Mouse (Mus musculus) megakaryocyte progenitor cell, adult 5-6 weeks (primary cell): Measurements from ENCODE around the gene Gm28230. TPM values are rescaled to one million over a fixed set of nuclear protein-coding genes. Genes with fewer than 3 reads are reported as not detected.

ENCODE experiments used
- ATAC-seq: replicated peaks from 2 replicates; pipeline ENCODE4 v1.8.0; 2016; ENCODE audit warnings: mild to moderate bottlenecking, moderate TSS enrichment, inconsistent platforms; ENCODE audit not compliant: poor library complexity
- total RNA-seq, 2 experiments: library from RNA; stranded (forward) in 1 of 2; stranded (reverse) in 1 of 2; fragments of 157-497, 149-512 nt in 1 of 2; fragments of 200-1000 nt in 1 of 2; gene quantifications; 2 replicates each; pipeline versions ENCODE4 v1.2.3 to v1.2.4; 2015 to 2017

The Gm28230 gene
- total RNA-seq (2015) (not detected in 2 replicates), total RNA-seq (2017) (not detected in 2 replicates)

DNA sequence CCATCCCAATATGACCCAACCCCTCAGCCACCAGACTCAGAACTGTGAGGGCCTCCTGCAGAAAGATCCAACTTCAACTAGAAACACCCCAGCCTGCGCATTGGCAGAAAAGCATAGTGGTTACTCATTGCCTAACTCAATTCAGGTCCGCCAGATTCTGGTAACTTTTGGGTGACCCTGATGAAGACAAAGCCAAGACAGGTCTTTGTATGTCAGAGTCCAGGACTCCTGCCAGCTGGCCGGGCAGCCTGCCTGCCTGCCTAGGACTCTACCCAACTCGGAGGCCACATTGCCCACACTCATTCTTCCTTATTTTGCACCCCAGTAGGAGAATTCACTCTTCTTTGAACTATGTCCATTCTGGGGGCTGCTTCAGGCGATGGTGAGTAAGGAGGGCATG, at the start of gene Gm28230:
Gm28230 (plus strand) TSS at position 178 of the 400 bp plus-strand sequence.
- no peak for ATAC-seq

DNA sequence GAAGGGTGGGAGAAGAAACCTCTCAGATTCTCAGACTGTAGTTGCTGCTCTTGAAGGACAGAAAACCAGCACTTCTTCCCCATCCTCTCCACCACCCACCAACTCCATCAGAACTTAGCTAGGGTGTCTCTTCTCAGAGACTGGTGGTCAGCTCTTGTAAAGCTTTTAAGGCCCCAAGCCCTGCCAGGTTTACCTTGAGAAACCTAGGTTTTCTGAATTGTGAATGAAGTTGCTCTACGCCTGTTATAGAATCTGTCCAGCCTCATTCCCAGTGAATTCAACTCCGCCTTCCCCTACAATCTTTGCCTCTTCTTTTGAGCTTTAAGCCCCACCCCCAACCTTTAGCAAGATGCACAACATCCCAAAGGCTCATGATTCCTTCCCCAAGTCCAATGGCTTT, 49.4 kb upstream of the Gm28230 start:
- ATAC-seq: no peak

DNA sequence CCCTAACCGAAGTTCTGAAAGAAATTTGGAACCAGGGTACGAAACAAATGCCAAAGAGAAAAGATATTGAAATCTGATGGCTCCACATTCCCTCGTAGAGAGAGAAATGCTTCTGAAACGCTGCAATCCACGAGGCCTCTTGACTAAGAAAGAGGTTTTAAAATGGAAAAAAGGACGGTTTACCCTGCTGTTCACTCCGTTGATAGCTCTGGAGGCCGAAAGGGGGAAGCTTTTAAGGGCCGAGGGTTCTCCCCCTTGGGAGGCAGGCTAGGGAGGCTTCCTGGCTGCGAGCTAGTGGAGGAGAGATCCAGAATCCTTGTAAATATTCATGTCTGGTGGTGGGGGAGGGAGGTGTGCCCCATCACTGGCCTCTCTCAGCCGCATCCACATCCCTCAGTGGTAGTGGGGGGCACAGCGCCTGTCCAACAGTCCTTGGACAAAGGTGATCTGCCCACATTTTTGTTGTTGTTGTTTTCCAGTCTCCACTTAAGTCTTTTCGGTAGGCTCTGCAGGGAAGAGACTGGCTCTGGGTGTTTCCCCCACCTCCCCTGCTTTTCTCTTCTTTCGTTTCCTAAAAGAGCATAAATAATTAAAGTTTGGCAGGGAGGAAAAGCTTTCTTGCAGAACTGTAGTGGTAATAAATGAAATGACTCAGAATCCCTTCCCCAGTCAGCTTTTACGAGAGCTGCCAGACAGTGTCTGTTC, 47.5 kb upstream of the Gm28230 start, which contains the start of gene Hoxd11:
Hoxd11 (plus strand) TSS at position 667 of the 705 bp plus-strand sequence.
- ATAC-seq: no peak

DNA sequence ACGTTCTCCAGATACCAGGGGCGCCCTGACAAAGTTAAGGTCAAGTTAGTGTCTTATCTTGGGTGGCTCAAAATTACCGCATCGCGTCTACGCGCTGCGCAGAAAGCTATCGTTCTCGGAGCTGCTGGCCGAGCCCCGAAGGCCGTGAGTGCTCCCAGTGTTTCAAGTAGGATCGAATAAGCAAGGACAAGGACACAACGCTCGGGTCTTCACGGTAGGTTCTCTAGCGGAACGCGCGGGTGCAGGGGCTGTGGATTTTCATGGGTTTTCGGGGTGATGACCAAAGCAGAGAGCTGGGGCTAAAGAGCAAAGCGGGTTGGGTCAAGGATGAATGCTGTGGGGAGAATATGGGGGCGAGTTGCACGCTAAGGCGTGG, 46.9 kb upstream of the Gm28230 start:
- ATAC-seq: no peak

DNA sequence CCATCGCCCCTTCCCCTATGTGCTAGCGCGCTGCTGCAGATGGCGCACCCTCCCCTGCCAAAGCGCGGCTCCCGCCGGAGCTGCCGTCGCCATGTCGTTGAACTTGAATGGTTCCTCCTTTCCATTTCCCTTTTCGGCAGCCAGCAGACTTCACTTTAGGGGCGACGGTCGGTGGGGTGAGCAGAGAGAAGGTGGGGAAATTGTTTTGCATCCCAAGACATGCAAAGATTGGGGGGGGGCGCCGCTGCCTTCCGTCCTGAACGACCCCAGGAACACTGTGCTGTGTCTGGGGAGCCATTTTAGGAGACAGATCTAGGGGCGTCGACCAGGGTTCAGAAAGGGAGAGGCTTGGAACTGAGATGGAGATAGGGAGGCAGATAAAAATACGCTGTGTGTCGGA, 46.5 kb upstream of the Gm28230 start:
- peak; percentile 41; the same call in 1 of the 2 replicates for ATAC-seq

DNA sequence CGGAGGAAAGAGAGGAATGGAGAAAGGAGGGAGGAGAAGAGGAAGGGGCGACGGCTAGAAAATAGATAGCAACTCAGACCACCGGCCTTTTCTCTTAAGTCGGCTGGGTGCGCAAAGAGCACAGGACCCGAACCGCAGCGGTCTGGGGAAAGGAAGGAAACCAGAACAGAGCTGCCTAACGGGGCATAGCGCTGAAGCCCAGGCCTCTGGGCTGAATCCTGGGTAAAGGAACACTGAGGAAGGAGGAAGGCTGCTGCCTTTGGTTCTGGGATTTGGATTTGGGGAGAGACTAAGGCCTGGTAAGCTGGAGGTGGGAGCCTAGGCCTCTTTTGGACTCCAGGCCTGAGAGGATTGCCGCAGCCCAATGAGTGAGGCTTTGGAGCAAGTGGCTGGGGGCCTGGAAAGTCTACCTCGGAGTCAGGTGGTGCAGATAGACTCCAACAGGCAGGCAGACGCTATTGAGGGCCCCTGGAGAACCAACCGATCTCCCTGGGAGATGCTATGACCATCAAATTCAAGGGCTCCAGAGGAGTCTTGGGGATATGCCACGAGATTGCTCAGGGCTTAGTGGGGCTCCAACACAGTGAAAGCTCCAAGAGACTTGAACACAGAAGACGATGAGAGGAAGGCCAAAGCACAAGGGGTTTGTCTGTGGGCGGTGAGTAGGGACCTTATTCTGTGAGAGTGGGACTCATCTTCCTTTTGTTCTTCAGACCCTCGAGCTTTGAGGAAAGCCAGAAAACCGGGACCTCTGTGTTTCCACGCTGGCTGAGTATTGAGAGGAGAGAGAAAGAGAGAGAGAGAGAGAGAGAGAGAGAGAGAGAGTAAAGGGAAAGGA, 45.7 kb upstream of the Gm28230 start:
- no peak for ATAC-seq

DNA sequence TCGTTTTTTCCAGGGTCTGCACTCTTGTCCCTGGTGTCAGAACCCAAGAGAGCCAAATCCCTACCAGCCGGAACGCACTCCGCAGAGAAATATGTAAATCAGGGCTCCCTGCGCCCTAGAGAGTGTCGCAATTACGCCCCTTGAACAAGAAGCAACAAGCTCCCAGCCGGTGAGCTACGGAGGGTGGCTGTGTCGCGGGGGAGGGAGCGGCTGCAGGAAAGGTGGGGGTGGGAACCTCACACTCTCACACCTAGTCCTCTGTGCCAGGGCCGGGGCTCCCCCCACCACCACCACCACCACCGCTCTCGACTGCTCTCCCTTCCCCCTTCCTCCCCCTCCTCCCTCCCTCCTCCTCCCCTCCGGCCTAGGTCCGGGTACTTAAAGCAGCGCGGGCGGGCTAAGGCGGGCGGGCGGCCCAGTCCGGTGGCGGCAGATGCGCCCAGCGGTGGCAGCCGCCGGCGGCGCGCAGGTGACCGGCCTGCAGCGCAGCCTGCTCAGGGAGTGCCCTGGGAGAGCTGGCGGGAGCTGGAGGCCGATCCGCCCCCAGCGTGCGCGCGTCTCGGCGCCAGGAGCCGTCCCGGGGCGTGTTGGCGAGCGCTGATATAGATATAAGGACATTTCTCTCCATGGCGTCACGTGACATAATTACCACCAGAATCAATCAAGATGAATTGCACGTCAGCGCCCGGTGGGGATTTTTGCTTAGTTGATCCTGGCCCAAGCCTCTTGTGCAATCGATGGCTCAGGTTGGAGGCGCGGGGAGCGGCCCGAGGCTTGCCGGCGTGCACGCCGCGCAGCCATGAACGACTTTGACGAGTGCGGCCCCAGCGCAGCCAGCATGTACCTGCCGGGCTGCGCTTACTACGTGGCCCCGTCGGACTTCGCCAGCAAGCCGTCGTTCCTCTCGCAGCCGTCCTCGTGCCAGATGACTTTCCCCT, 44.7 kb upstream of the Gm28230 start:
- no peak for ATAC-seq

DNA sequence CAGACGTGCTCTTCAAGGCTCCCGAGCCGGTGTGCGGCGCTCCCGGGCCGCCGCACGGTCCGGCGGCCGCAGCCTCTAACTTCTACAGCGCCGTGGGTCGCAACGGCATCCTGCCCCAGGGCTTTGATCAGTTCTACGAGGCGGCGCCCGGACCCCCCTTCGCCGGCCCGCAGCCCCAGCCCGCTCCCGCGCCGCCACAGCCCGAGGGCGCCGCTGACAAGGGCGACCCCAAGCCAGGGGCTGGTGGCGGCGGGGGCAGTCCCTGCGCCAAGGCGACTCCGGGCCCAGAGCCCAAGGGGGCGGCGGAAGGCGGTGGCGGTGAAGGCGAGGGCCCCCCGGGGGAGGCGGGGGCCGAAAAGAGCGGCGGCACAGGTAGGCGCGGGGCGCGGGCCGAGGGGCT, 43.7 kb upstream of the Gm28230 start:
- ATAC-seq: no peak

DNA sequence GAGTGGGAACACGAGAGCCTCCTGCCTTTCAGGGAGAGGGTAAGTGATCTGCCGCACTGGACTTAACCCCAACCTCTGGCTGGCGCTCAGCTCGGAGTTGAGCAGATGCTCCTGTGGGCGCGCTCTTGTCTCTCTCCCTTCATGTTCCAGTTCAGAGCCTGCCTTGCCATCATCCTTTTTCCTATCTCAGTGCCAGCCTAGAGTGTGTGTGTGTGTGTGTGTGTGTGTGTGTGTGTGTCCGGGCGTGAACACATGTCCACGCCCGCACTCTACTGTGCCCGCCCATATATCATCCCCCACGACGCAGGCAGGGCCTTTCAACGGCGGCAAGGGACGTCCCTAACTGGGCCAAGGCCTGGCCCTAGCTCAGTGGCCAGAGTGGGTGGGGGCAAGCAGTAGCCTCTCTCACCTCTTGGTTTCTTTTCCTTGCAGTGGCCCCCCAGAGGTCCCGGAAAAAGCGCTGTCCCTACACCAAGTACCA, 43.0 kb upstream of the Gm28230 start:
- no peak for ATAC-seq

DNA sequence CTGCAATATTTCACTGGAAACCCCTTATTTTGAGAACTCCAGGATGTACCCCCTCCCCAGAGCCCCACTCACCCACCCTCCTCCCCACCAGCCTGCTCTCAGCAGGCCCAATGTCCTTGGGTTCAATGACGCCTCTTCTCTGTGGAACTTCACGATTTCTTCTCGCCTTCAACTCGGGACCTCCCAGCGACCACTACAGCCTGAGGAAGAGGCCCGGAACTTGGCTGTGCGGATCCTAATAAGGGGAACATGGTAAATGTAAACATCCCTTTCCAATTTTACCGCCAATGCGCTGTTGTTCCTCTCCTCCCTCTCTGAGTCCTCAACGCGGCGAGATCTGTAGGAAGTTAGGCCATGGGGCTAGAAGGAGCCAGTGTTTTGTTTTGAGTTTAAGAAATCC, 42.4 kb upstream of the Gm28230 start:
- ATAC-seq: no peak

DNA sequence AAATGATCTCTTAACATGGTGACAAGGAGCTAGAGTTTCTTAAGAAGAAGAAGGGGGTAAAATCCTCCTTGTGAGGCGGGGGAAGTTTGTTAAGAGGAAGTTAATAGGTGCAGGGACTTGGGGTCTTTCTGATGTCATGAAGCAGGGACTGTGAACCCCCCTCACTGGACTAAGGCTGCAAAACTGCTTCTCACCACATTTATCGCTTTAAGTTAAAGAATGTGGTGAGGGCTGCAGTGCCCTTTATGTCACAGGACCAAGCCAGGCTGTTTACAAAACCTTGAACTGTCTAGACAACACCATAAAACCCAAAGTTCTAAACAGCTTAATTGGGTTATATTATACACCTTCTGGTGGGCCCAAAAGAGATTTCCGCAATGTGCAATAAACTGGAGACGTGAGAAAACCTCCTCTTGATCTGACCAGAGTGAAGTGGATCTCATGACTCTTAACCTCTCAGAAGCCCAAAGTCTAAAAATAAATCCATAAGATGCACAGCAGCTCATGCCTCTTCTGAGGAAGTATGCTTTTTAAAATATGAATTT, 41.4 kb upstream of the Gm28230 start:
- ATAC-seq: no peak

DNA sequence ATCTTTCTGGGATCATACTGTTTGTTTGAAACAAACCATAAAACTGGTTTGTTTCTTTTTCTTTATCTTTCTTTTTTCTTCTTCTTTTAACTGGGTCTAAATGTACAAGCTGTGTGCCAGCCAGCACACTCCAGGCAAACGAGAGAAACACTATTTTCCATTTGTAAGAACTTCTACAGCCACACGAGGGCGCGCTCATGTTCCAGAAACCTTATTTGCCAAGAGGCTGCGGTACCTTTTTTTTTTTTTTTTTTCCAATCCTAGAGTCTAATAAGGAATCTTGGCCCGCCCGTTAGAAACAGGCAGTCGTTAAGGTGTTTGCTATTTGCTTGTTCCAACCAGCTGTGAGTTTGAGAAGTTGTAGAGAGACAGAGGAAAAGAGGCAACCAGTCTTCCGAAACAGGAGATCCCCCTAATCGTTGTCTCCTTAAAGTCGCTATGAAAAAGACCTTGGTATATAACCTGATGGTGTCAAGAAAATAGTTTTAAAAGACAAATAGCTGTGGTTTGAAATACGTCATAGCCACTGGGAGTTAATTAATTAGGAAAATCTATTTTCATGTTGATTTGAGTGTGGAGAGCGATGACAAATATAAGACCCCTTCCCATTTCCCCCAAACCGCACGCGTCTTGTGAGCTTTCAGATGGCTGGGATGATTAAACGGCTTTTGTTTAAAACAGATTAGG, 40.1 kb upstream of the Gm28230 start:
- peak; percentile 72 for ATAC-seq

DNA sequence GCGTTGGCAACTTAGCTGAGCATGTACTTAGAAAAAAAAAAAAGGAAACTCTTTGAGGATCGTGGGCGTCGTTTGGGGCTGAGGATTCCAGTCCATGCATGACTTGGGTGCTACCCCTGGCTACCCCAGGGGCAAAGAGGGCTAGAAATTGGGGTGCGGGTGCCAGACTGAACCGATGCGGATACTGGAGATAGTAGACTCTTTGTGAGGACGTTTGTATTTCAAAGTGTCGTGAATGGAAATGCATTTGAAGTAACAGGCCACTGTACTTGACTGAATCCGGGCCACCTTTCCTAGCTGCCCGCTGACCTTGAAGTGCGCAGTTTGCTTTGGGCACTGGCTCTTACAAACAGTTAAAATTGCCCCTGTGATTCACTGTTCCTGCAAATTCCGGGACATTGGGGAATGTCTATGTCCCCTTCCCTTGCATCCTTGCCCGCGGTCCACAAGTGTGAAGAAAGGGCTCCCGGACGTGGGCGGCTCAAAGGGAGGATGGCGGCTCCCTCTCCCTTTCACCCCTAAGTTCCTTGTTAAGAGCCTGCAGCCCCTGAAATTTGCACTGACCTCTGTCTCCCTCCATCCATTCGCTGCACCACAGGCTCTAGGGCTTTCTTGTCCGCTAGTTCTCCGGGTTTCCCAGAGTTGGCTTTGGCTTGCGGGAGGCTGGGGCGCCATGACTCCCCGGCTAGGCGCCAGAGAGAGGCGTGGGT, 39.4 kb upstream of the Gm28230 start:
- no peak for ATAC-seq

DNA sequence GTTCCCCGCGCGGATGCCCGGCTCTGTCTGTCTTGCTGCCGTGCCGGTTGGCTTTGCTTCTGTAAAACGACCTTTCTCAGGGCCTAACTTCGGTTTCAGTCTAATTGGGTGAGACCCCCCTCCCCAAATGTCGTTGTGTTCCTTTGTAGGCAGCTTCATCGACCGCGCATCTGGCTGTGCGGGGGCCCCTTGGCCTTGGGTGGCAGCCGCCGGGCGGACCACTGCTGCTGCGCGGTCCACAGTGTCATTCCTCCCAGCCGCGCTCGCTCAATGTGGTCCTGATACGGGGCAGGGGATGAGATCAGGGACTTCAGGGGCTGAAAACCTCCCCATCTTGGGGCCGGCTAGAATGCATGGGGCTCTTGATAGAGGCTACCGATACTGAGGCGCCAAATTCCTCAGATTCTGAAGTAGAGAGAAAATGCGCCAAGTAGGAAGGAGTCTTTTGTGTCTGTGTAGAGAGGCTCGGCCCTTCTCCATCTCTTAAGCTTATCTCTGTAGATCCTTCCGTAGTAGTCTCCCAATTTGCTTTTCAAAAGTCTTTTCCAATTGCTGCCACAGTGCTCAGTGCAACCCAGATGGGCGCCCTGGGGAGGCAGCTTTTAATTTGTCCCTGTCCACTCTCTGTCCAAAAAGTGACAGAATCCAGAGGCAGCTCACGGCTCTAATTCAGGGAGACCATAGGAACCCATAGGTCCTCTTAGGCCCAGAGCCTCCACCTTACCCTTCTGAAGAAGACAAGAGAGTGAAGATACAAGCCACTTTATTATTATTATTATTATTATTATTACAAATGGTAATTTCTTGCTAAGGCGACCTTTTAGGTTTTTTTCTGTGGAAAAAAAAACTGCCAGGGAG, 38.6 kb upstream of the Gm28230 start:
- no peak for ATAC-seq

DNA sequence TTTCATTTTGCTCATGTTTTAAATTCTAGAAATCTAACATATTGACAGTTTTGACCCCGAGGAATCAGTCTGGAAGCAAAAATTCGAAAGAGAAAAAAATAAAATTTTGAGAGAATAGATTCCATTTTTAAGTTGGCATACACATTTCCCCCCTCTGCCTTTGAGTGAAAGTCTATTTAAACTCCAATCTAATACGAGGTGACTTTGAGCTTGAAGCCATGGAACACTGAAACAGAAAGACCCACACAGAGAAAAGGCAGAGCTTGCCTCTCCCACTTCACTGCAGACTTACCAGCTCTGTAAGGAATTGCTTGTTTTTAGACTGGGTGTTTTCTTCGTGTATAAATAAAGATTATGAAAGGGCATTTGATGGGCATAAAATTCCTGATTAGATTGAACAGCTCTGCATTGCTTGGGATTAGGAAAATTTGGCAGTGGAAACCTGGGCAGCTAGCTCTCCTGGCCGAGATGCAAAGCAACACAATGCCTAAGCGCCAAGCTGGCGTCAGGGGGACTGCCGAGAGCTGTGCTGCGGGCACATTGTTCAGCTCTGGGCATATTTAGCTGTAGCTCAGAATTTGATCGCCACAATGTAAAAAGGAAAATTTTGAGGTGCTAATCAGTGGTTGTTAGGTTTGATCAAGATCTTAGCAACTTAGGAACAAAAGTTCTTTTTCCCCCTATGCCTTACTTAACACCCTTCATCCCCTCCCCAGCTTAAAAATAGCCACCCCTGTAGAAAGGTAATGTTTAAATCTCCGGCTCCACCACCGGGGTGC, 37.5 kb upstream of the Gm28230 start:
- ATAC-seq: no peak

DNA sequence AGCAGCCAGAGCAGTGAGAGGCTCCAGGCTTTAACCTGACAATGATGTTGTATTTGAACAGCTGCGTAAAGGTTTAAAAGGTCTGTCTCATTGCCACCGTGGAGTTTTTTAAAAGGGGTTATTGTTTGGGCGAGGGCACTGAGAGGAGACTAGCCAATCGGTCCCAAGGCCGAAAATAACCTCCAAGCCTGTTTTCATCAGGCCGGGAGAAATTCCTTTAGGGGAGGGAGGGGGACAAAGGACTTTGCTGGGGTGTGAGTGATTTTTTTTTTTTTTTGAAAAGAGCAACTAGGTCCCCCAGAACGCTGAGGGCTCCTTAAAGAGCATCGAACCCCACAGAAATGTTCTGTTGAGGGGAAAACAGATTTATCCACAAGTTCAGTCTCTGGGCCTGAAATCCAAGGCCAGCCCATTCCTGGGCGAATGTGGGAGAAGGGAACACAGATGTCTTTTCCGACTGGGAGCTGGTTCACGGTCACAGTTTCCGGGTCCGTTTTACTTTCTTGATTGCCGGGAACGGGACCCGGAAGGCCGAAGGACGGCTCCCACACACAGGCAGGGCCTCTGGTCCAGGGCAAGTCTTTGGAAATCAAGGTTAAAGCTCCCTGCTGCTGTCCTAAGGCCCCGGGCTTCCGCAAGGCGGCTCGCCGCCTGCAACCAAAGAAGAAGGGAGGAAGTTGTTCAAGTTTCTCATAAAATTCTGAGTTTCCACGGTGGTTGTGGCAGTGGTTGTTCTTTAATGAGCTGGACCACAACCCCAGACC, 36.8 kb upstream of the Gm28230 start:
- no peak; the same call in 1 of the 2 replicates for ATAC-seq

DNA sequence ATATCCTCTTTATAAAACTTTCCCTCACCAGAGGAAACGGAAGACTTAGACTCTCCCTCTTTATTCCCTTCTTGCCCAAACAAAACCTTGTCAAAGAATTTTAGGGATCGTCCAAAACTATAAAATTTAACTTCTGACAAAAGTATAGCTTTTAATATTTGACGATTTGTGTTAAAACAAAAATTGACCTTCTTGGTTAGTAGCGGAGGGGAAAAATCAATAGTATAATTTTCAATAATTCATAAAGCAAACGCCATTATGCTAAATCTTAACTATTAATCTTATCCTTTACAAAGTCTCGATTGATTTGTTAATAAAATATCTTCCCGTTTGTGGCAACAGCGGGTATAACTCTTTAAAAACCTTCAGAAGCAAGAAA, 36.2 kb upstream of the Gm28230 start:
- ATAC-seq: no peak
